Mouse (Mus musculus): Measurements from ENCODE around the gene Nrxn1. TPM values are rescaled to one million over a fixed set of nuclear protein-coding genes. Genes with fewer than 3 reads are reported as not detected.
"Not testable (repeated sequence)": the region's sequence is repeated elsewhere in the genome, so short reads cannot be mapped to it uniquely, and the experiment has no call there.

Nrxn1 gene
- polyA plus RNA-seq, 1 experiment from 2014 or later, result 16.5 TPM

DNA sequence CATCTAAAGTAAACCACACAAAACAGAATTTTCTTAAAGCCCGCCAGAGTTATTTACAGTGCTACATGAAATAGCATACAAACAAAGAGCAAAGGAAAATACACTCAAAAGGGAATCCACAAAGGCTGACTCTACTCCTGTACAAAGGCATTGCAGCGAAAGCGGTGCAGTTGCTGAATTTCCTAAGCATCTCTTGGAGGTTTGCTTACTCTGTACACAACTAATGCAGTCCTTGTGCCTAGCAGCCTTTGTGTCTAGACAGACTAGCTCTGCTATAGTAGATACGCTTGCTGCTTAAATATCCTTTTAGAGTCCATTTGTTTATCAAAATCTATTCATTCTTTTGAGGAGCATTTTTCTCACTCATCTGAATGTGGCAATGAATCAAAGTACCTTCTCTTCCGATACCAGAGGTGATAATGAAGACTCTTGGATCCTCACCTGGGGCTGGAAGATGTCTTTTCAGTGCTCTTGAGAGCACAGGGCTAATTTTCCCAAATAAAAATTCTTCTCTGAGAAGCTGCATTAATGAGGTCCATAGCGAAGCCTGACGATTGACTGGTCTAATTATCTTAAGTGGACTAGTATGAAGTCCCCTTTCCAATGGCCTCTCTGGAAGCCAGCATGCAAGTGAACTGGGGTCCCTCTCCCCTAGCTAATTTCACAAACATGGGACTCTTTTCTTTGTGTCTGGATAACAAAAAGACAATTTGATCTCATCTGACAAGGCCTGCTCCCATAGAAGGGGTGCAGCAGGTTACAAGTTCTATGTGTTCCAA lies 845.6 kb downstream of the Nrxn1 start:
- H3K4me3 ChIP-seq (ENCODE audit: low read depth, low read length), result no peak overlapping the region
- no peaks in the 10 kb centered on the region for H3K9me3 ChIP-seq (ENCODE audit: control insufficient read depth, low read length)
- H3K4me2 ChIP-seq, result no peak overlapping the region
- H3K36me3 ChIP-seq (ENCODE audit: control insufficient read depth, insufficient read depth, low read length), result no peaks in the 10 kb centered on the region
- no peaks in the 10 kb centered on the region for H3K4me1 ChIP-seq (ENCODE audit: control insufficient read depth, insufficient read depth, low read length)
- 77% methylated on average over 7 of the region's 7 CpGs for WGBS
- H3K27ac ChIP-seq (ENCODE audit: low read depth, low read length), result no peak overlapping the region
- no peaks in the 10 kb centered on the region for H3K27me3 ChIP-seq (ENCODE audit: control insufficient read depth, insufficient read depth, low read length)
- H3K9ac ChIP-seq (ENCODE audit: low read length), result no peak overlapping the region
- no peak for ATAC-seq (ENCODE audit: low FRiP score)
- no peak for DNase-seq (ENCODE audit: low spot score, missing footprints)

DNA sequence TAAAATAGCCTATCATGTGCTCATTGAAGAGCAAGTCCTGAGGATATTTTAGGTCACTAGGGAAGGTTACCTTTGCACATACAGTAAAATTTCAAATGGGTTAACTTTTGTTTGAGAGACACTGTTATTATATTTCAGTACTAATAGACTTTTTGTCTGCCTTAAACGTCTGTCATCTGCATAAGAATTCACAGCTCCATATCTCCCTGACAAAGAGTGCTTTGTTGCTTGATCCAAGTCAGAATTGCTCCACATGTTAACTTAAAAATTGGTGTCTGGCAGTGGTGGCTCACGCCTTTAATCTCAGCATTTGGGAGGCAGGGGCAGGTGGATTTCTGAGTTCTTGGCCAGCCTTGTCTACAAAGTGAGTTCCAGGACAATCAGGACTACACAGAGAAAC lies 848.5 kb downstream of the Nrxn1 start:
- WGBS, result 69% methylated on average over 2 of the region's 2 CpGs
- H3K27me3 ChIP-seq (ENCODE audit: control insufficient read depth, insufficient read depth, low read length), result no peaks in the 10 kb centered on the region
- no peaks in the 10 kb centered on the region for H3K36me3 ChIP-seq (ENCODE audit: control insufficient read depth, insufficient read depth, low read length)
- no peak overlapping the region for H3K4me2 ChIP-seq
- ATAC-seq (ENCODE audit: low FRiP score) (no peak), DNase-seq (ENCODE audit: low spot score, missing footprints) (no peak)
- H3K4me1 ChIP-seq (ENCODE audit: control insufficient read depth, insufficient read depth, low read length), result no peaks in the 10 kb centered on the region
- H3K9ac ChIP-seq (ENCODE audit: low read length), result no peak overlapping the region
- H3K9me3 ChIP-seq (ENCODE audit: control insufficient read depth, low read length), result no peaks in the 10 kb centered on the region
- H3K4me3 ChIP-seq (ENCODE audit: low read depth, low read length), result no peak overlapping the region
- no peak overlapping the region for H3K27ac ChIP-seq (ENCODE audit: low read depth, low read length)

DNA sequence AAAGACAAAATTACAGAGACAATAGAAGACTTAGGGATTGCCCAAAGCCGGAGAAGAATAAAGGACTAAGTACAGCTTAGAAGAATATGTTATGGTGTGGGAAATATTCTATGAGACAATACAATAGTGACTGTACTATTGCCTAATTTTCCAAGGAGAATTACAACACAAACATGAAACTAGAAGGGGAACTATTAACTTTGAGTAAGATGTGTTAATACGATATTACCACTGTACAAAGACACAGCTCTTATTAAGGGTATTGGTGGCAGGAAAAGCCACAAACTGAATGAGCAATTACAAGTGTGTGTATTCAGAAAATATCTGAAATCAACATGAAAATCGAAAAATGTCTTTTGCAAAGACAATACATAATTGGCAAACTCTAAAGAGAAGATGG lies 853.9 kb downstream of the Nrxn1 start:
- DNase-seq (ENCODE audit: low spot score, missing footprints) (no peak), ATAC-seq (ENCODE audit: low FRiP score) (no peak)
- H3K4me3 ChIP-seq (ENCODE audit: low read depth, low read length), result no peak overlapping the region
- no peaks in the 10 kb centered on the region for H3K9me3 ChIP-seq (ENCODE audit: control insufficient read depth, low read length)
- no peak overlapping the region for H3K4me2 ChIP-seq
- H3K36me3 ChIP-seq (ENCODE audit: control insufficient read depth, insufficient read depth, low read length), result no peaks in the 10 kb centered on the region
- H3K27ac ChIP-seq (ENCODE audit: low read depth, low read length), result no peak overlapping the region
- no peaks in the 10 kb centered on the region for H3K27me3 ChIP-seq (ENCODE audit: control insufficient read depth, insufficient read depth, low read length)
- H3K4me1 ChIP-seq (ENCODE audit: control insufficient read depth, insufficient read depth, low read length), result no peaks in the 10 kb centered on the region
- 84% methylated on average over 3 of the region's 3 CpGs for WGBS
- H3K9ac ChIP-seq (ENCODE audit: low read length), result no peak overlapping the region

DNA sequence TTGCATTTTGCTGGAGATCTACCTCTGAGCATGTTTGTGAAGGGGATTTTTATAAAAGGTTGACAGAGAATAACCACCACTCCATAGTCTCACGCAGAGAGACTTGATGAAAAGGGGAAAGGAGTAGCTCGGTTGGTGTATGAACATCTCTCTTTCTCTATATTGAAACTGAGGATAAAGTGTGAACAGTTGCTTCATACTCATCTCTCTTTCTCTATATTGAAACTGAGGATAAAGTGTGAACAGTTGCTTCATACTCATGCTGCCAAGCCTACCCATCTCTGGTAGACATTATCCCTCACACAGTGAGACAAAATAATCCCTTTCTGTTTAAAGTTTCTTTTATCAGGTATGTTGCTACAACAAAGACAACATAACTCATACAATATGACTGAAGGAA lies 854.4 kb downstream of the Nrxn1 start:
- no peak overlapping the region for H3K9ac ChIP-seq (ENCODE audit: low read length)
- no peaks in the 10 kb centered on the region for H3K27me3 ChIP-seq (ENCODE audit: control insufficient read depth, insufficient read depth, low read length)
- no peaks in the 10 kb centered on the region for H3K36me3 ChIP-seq (ENCODE audit: control insufficient read depth, insufficient read depth, low read length)
- H3K27ac ChIP-seq (ENCODE audit: low read depth, low read length), result no peak overlapping the region
- DNase-seq (ENCODE audit: low spot score, missing footprints) (no peak), ATAC-seq (ENCODE audit: low FRiP score) (no peak)
- no peaks in the 10 kb centered on the region for H3K9me3 ChIP-seq (ENCODE audit: control insufficient read depth, low read length)
- H3K4me3 ChIP-seq (ENCODE audit: low read depth, low read length), result no peak overlapping the region
- 87% methylated on average over 2 of the region's 2 CpGs for WGBS
- no peak overlapping the region for H3K4me2 ChIP-seq
- no peaks in the 10 kb centered on the region for H3K4me1 ChIP-seq (ENCODE audit: control insufficient read depth, insufficient read depth, low read length)

DNA sequence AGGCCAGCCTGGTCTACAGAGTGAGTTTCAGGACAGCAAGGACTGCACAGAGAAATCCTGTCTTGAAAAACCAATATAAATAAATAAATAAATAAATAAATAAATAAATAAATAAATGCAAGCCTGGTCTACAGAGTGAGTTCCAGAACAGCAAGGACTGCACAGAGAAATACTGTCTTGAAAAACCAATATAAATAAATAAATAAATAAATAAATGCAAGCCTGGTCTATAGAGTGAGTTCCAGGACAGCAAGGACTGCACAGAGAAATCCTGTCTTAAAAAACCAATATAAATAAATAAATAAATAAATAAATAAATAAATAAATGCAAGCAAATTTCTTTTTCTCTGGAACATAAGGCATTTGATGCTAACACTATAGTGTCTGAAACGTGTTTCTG lies 857.2 kb downstream of the Nrxn1 start:
- H3K27ac ChIP-seq (ENCODE audit: low read depth, low read length); H3K4me2 ChIP-seq; H3K4me1 ChIP-seq (ENCODE audit: control insufficient read depth, insufficient read depth, low read length); H3K36me3 ChIP-seq (ENCODE audit: control insufficient read depth, insufficient read depth, low read length); H3K27me3 ChIP-seq (ENCODE audit: control insufficient read depth, insufficient read depth, low read length); H3K9me3 ChIP-seq (ENCODE audit: control insufficient read depth, low read length); DNase-seq (ENCODE audit: low spot score, missing footprints); H3K9ac ChIP-seq (ENCODE audit: low read length); H3K4me3 ChIP-seq (ENCODE audit: low read depth, low read length): not testable (repeated sequence)
- WGBS, result 81% methylated on average over 1 of the region's 1 CpGs
- ATAC-seq (ENCODE audit: low FRiP score), result 0 out of 2 replicates have a peak, but pooled peaks have one; percentile 62

DNA sequence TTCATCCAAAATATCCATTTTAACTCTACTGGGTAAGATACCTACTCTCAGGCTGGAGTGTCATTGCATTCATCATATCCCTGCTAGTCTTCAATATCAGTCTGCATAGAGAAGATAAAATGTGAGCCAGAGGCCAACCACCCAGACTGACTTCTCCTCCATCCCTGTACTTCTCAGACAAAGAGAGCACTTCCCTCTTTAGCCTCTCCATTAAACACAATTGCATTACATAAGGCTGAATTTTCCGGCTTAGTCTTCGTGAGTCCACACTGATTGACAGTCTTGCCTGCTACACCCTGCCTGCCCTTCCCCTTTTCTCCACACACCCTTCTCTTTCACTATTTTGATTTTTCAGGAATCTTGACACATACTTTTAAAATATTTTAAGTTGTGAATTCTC lies 858.1 kb downstream of the Nrxn1 start:
- Histone ChIP-seq H3K4me1 (ENCODE audit: control insufficient read depth, insufficient read depth, low read length) (no peaks in the 10 kb centered on the region), H3K4me3 (ENCODE audit: low read depth, low read length) (no peak overlapping the region), H3K9me3 (ENCODE audit: control insufficient read depth, low read length) (no peaks in the 10 kb centered on the region), H3K4me2 (no peak overlapping the region), H3K27ac (ENCODE audit: low read depth, low read length) (no peak overlapping the region), H3K27me3 (ENCODE audit: control insufficient read depth, insufficient read depth, low read length) (no peaks in the 10 kb centered on the region), H3K9ac (ENCODE audit: low read length) (no peak overlapping the region), H3K36me3 (ENCODE audit: control insufficient read depth, insufficient read depth, low read length) (no peaks in the 10 kb centered on the region)
- WGBS, result 80% methylated on average over 2 of the region's 2 CpGs
- ATAC-seq (ENCODE audit: low FRiP score), result no peak
- no peak for DNase-seq (ENCODE audit: low spot score, missing footprints)

DNA sequence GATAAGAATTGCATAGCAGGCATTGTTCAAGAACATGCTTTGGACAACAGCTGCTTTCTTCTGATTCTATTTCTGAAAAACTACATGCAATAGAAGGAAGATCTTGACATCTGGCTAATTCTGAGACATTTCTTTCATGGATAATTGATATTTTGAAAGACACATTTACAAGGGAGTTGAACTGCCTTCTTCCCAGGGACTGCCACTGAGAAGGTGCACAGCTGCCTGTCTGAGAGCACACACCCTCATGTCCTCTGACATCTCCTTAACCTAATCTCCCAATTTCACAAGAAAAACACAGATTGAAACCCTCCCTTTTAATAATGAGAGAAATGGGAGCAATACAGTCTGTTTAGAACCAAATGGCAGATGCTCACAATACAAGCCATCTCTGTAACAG lies 884.3 kb downstream of the Nrxn1 start:
- Histone ChIP-seq H3K27me3 (ENCODE audit: control insufficient read depth, insufficient read depth, low read length) (no peaks in the 10 kb centered on the region), H3K4me3 (ENCODE audit: low read depth, low read length) (no peak overlapping the region), H3K36me3 (ENCODE audit: control insufficient read depth, insufficient read depth, low read length) (no peaks in the 10 kb centered on the region), H3K9me3 (ENCODE audit: control insufficient read depth, low read length) (no peaks in the 10 kb centered on the region), H3K4me2 (no peak overlapping the region), H3K9ac (ENCODE audit: low read length) (no peak overlapping the region), H3K27ac (ENCODE audit: low read depth, low read length) (no peak overlapping the region), H3K4me1 (ENCODE audit: control insufficient read depth, insufficient read depth, low read length) (no peaks in the 10 kb centered on the region)
- DNase-seq (ENCODE audit: low spot score, missing footprints), result no peak
- peak; percentile 40; the same call in 1 of the 2 replicates for ATAC-seq (ENCODE audit: low FRiP score)

DNA sequence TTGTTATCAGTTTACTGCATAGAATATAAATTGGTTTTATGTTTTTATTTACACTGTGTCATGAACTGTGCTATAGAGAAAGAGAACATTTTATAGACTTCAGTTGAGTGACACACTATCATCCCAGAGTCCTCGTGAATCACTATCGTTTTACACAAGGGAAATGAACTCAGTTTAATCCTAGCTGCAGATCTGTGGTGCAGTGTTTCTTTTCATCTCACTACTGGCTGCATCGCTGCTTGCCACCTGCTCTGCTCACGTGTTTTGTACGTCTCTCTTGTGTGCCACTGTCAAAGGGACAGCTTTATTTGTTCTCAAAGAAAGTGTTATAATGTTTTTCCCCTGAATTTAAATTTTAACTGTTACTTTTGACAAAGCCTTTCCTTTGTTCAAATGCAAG lies 885.3 kb downstream of the Nrxn1 start:
- ATAC-seq (ENCODE audit: low FRiP score), result peak; percentile 65
- 42% methylated on average over 5 of the region's 5 CpGs for WGBS

DNA sequence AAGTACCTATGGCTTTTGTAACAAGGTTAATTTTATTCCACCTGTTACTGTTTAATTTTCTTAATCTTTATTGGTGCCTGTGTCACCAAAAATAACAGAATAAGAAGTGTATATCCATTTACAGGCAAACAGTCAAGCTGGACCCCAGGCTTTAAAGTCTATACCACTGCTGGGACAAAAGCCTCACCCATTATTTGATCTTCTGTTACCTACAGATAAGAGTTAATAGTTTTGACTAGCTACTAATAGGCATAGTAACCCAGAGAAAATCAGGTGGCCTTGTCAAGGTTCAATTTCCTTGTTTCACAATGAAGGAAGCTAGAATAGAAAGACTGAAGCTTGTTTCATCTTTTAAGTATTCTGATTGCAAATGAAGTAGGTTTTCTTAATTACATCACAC lies 888.9 kb downstream of the Nrxn1 start:
- no peak for ATAC-seq (ENCODE audit: low FRiP score)
- Histone ChIP-seq H3K27me3 (ENCODE audit: control insufficient read depth, insufficient read depth, low read length) (no peaks in the 10 kb centered on the region), H3K36me3 (ENCODE audit: control insufficient read depth, insufficient read depth, low read length) (no peaks in the 10 kb centered on the region), H3K4me1 (ENCODE audit: control insufficient read depth, insufficient read depth, low read length) (no peaks in the 10 kb centered on the region), H3K27ac (ENCODE audit: low read depth, low read length) (no peak overlapping the region), H3K4me2 (no peak overlapping the region), H3K9me3 (ENCODE audit: control insufficient read depth, low read length) (no peaks in the 10 kb centered on the region), H3K9ac (ENCODE audit: low read length) (no peak overlapping the region), H3K4me3 (ENCODE audit: low read depth, low read length) (no peak overlapping the region)
- DNase-seq (ENCODE audit: low spot score, missing footprints), result no peak

More for the DNA sequence above, 885.3 kb downstream of the Nrxn1 start:
- no peaks in the 10 kb centered on the region for H3K27me3 ChIP-seq (ENCODE audit: control insufficient read depth, insufficient read depth, low read length)
- H3K4me1 ChIP-seq (ENCODE audit: control insufficient read depth, insufficient read depth, low read length), result no peaks in the 10 kb centered on the region
- H3K4me3 ChIP-seq (ENCODE audit: low read depth, low read length), result no peak overlapping the region
- no peaks in the 10 kb centered on the region for H3K36me3 ChIP-seq (ENCODE audit: control insufficient read depth, insufficient read depth, low read length)
- H3K4me2 ChIP-seq, result no peak overlapping the region
- no peak for DNase-seq (ENCODE audit: low spot score, missing footprints)
- no peaks in the 10 kb centered on the region for H3K9me3 ChIP-seq (ENCODE audit: control insufficient read depth, low read length)
- no peak overlapping the region for H3K27ac ChIP-seq (ENCODE audit: low read depth, low read length)
- no peak overlapping the region for H3K9ac ChIP-seq (ENCODE audit: low read length)
